Mouse (Mus musculus) cortical plate, adult 2 months (tissue): ENCODE results near the gene 6430548M08Rik.

Experiments
- CTCF ChIP-seq: fragments of 200-500 bp; IDR thresholded peaks from 2 replicates; pipeline ENCODE4 v1.5.1; 2011; ENCODE audit warnings: mild to moderate bottlenecking, control low read depth, low read length; ENCODE audit not compliant: insufficient read depth; ENCODE audit errors: extremely low read depth
- POLR2A ChIP-seq: fragments of 200-500 bp; IDR thresholded peaks from 2 replicates; pipeline ENCODE4 v1.6.1; 2011; ENCODE audit warnings: mild to moderate bottlenecking, low read length, control low read depth; ENCODE audit not compliant: insufficient read depth; ENCODE audit errors: extremely low read depth

DNA sequence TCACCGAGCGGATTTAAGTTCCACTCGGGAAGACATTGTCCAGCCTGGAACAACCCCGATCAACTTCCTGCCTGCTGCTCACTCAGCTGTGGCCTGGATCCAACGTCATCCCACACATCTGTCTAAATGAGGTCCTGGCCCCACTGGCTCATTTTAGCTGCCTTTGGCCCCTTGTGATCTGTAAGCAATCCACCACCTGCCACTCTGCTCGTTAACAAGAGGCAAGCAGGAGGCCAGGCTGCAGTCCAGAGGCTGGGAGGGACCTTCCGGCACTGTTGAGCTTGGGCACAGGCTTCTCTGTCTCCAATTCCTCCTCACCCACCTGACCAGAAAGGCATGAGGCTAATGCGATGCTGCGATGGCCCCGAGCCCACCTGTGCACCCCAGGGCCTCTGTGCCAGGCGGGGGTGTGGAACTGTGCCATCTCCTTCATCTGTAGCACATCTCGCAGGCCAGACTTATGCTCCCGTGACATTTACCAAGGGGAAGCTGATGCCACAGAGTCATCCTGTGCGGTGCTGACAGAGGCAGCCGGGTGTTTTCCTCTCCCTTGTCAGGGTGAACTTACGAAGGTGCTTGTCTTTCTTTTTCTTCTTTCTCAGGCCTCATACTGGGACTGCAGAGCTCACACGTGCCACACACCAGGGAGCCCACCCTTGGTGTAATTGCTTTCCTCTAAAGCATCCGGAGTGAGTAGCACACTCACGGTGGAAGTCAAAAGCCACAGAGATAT, 45.9 kb upstream of the 6430548M08Rik start:
- TF ChIP-seq POLR2A (no peak), CTCF (no peak)
